Mouse (Mus musculus) CD4-positive, CD25-positive, alpha-beta regulatory T cell, adult 4 months (primary cell): ENCODE results near the gene Dnah7c. TPM values are rescaled to one million over a fixed set of nuclear protein-coding genes. Genes with fewer than 3 reads are reported as not detected.
"Not testable (repeated sequence)": the region's sequence is repeated elsewhere in the genome, so short reads cannot be mapped to it uniquely, and the experiment has no call there.

Source experiments
- ATAC-seq: one replicate; pipeline ENCODE4 v1.8.0; 2017
- polyA plus RNA-seq, 2 experiments: library from polyadenylated mRNA; unstranded; fragments of 100-300 nt; shearing (Covaris generic); gene quantifications; one replicate each; pipeline ENCODE4 v1.2.1; 2017

The Dnah7c gene
- polyA plus RNA-seq, result under 1 TPM in 1 of 2 experiments, not detected in 1; 0.04 TPM

DNA sequence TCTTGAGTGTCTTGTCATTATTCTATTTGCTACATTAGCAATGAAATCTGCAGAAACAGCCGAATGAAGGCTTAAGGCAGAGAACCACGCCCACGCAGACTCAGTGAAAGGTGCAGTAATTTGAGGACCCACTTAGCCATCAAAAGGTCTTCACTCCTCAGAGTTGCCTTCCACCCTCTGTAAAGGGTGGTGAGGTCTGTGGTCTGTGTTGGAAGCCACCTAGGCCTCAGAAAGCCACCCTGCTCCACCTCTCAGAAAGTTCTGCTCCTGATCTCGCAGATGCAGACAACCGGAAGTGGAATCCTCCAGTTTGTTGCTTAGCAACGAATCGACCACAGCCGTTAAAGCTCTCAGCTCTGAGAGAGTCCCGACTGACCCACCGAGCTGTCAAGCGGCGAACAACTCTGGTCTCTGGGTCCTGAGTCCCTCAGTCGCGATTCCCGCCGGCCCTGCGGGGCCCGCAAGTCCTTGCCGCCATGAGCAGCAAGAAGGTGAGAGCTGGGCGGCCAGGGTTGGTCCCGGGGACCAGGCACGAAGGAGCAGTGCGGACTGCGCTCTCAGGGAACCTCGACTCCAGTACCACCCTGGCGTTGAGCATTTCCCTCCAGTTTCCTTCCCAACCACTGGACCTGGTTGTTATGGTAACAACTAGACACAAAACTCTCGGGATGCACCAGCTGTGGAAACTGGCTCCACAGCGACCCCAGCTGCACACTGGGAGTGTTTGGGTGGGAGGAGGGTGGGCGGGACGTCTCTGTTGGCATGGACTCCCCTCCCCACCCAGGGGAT lies at the start of gene Dnah7c:
TSS of gene Dnah7c (plus strand) at position 456 of the 789 bp plus-strand sequence.
- no peak for ATAC-seq

DNA sequence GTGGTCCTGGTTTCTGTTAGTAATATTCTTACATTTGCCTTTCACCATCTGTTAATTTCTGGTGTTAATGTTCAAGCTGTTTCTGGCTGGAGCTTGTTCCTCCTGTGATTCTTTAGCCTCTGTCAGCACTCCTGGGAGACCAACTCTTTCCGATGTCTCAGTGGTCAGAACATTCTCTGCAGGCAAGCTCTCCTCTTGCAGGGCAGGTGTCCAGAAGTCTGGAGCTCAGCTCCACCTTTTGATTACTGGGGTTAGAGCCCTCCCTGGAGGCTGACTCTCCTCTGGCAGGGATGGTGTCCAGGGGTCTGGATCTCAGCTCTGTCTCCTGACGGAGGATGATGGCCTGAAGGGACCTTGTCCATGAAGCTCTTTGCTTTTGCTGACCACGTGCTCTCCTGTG lies 44.8 kb upstream of the Dnah7c start:
- ATAC-seq, result not testable (repeated sequence)

GRCm38 (mm10) chr1:46394681-46395297 lies 30.6 kb upstream of the Dnah7c start:
- ATAC-seq, result not testable (repeated sequence)

DNA sequence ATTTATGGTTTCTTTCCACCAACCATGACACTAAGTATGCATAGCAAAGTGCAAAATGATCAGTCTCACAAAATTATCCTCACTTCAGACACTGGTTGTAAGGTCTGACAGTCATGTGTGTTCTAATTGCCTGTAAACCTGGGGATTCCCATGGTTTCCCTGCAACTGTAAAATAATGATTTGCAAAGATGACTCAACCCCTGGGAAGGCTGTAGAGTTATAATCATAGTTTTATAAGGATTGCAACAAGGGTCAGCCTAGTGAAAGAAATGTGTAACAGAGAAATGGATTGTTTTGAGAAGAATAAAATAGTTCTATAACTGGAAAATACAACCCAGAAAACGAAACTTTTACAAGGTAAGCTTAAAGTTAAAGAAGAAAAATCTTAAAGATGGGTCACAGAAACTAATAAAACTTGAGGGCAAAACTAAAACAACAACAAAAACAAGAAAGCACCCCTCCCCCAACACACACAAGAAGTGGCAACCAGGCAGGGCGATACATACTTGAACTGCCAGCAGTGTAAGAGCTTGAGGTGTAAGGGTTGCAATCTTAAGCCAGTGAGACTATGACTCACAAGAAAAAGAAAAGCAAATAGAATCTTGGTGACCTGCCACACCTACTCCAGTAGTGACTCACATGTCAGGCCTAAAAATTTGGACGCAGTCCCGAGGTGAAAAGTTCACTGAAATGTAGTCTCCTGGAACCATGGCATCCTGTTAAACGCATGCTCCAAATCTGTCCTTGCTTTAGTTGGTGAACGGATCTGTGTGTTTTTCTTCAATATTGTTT lies 16.9 kb upstream of the Dnah7c start:
- ATAC-seq, result no peak

DNA sequence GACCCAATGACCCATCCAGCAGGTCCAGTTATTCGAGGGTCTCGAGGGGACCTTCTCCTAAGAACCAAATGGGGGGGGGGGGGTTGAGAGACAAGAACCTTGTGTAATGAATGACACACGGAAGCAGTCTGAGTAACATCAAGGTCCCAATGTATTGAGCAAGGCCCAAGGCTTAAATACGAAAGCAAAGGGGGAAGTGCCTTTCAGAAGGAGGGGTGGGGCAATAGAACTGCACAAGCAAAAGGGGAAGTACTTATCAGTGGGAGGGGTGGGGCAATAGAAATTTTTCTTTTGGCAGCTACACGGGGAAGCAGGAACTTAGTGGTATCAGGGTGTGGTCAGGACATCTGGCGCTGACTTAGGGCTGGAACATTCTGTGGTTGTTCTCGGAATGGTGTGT lies 10.6 kb upstream of the Dnah7c start:
- ATAC-seq, result not testable (repeated sequence)

DNA sequence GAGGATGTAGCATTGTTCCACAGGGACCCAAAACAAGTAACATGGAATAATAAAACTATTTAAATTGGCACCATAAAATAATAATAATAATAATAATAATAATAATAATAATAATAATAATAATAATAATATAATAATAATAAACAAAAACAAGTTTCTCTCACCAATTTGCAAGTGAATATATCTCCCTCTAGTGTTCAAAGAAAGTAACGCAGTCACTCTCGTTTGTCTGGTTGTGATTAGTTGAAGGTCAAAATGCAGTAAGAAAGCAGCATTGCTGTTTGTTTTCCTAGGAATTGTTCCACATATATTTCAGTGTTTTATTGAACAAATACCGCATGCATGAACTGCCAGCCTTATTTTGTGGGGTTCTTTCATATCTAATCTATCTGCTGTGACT lies 8.4 kb upstream of the Dnah7c start:
- ATAC-seq, result not testable (repeated sequence)

DNA sequence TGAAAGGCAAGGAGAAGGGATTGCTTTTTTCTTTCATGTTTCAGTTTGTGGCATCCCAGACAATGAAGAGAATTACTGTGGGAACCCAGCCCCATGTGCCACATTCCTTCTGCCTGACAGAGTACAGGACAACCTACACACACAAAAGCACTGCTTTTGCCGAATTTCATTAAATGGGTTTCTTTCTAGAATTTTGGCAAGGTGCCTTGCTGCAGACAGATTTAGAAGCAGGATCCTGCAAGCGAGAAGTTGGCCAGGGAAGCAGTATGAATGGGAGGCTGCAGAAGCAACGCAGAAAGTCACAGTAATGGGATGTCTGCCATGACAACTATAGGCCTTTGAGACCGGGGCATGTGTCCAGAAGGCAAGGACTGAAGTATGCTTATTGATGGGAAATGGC lies 6.4 kb upstream of the Dnah7c start:
- ATAC-seq, result not testable (repeated sequence)

DNA sequence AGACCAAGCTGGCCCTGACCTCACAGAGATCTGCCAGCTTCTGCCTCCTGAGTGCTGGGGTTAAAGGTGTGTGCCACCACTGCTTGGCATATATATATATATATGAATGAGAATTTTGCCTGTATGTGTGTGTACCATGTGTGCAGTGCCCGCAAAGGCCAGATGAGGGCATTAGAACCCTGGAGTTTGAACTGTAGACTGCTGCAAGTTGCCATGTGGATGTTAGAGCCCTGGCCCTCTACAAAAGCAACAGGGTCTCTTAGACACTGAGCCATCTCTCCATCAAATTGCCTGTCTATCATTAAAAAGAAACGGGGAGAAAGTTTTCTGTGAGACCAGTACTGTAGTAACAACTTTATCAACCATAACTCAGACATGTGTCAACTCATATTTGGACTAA lies 3.0 kb downstream of the Dnah7c start:
- ATAC-seq, result no peak

- not testable (repeated sequence) for ATAC-seq
These were observed 89.3 kb downstream of the Dnah7c start for GRCm38 (mm10) chr1:46514671-46515070.

GRCm38 (mm10) chr1:46521032-46521431 lies 95.6 kb downstream of the Dnah7c start:
- no peak for ATAC-seq

- ATAC-seq, result not testable (repeated sequence)
These were observed 101.1 kb downstream of the Dnah7c start for GRCm38 (mm10) chr1:46526537-46526936.

GRCm38 (mm10) chr1:46544812-46545421 lies 119.5 kb downstream of the Dnah7c start:
- ATAC-seq, result no peak

GRCm38 (mm10) chr1:46580385-46580784 lies 155.0 kb downstream of the Dnah7c start:
- no peak for ATAC-seq

DNA sequence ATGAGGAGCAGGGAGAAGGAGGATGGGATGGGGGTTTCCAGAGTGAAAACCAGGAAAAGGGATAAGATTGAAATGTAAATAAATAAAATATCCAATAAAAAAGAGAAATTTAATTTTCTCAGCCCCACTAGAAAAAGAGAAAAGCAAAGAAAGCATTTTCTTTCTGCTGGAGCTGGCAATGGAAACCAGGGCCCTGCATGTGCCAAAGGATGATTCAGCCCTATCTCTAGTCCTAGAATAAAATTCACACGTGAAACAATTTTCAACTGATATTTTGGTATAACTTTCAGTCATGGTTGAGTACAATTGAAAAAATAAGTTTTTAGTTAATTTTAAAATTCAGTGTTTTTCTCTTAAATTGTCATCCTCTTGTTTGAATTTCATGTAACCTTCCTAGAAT lies 168.4 kb downstream of the Dnah7c start:
- not testable (repeated sequence) for ATAC-seq

GRCm38 (mm10) chr1:46596343-46596742 lies 171.0 kb downstream of the Dnah7c start:
- not testable (repeated sequence) for ATAC-seq

DNA sequence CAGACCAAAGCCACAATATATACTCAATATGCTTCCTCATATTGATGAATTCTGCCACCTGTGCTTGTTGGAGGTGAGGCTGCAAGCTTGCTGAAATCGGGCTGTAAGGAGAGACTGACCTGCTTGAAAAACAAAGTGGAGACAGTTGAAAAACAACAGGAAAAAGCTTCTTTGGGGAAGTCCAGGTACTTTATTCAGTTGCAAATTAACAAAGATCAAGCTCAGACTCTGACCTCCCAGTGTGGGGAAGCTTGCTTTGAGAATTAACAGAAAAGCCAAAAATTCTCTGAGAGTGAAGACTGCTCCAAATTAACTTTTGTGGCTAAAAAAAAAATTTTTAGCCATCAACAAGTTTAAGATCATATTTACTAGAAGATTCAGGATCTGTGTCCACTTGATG lies 194.9 kb downstream of the Dnah7c start:
- no peak for ATAC-seq

DNA sequence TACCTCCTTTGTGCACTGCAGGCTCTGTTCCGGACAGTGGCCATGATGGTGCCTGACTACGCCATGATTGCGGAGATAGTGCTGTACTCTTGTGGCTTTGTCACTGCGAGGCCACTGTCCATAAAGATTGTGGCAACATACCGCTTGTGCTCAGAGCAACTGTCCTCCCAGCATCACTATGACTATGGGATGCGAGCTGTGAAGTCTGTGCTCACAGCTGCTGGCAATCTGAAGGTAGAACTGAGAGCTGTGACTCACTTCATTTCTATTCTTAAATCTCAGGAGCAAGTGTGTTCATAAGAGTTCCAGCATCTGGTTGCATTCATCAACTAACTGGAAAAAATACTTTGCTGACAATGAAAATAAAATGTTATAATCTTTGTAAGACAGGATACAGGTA lies 200.5 kb downstream of the Dnah7c start:
- ATAC-seq, result not testable (repeated sequence)

DNA sequence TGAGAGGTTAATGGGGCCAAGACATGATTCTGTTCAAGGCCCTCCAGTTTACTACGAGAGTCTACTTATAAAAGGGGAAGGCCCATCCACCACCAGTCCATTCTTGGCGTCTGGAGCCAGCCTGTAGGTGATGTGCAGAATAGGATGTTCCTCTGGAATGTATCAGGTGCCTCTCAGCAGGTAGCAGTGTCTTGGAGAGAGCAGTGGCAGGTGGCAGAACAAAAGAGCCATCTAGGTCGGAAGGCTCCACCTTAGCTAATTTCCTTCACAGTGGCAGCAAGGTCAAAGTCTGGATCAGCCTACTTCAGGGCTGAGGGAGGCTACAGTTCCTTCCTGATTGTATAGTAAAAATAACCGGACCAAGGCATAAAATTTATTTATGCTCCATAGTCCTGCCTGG lies 224.4 kb downstream of the Dnah7c start:
- not testable (repeated sequence) for ATAC-seq

DNA sequence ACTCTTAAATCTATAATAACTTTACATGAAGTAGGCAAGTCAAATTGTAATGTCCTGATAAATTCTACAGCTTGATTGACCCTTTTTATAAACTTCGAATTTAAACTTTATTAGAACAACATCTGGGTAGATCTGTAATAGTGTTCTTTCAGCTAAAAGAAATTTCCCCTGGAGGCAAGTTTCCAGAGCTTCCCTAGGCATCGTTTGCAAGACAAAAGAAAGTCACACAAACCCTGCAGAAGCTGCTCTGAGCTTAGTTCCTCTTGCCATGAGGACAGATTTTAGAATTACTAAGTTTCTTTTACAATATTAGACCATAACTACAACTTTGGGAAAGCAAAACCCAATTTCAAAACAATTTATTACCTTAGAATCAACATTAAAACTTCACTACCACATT lies 227.3 kb downstream of the Dnah7c start:
- ATAC-seq, result not testable (repeated sequence)

DNA sequence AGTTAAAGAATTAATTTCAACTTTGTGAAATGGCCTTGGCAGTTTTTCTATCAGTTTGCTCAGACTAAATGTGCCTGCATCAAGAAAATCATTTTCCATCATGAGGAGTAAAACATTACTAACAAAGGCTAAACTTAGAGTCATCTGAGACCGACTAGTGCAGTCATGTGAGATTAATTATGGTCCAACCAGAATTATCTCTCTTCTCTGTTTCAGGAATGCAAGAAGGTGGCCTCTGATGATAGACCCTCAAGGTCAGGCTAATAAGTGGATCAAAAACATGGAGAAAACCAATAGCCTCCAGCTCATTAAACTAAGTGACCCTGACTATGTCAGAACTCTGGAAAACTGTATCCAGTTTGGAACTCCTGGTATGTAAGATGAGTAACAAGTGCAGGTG lies 299.4 kb downstream of the Dnah7c start:
- ATAC-seq, result not testable (repeated sequence)

- no peak for ATAC-seq
These were observed 299.9 kb downstream of the Dnah7c start for GRCm38 (mm10) chr1:46725266-46725665.

GRCm38 (mm10) chr1:46725719-46726118 lies 300.3 kb downstream of the Dnah7c start:
- ATAC-seq, result not testable (repeated sequence)

- ATAC-seq, result not testable (repeated sequence)
These were observed 304.3 kb downstream of the Dnah7c start for GRCm38 (mm10) chr1:46729731-46730130.
